Mouse (Mus musculus): Measurements from ENCODE around the gene Slc22a18. TPM values are rescaled to one million over a fixed set of nuclear protein-coding genes. Genes with fewer than 3 reads are reported as not detected.

Gene Slc22a18
- polyA plus RNA-seq, 1 experiment from 2014 or later = 0.78 TPM

- Histone ChIP-seq H3K9me3 (ENCODE audit: control insufficient read depth, low read length) (no peaks in the 10 kb centered on the region), H3K4me2 (ENCODE audit: low read length) (no peak overlapping the region), H3K4me1 (ENCODE audit: control insufficient read depth, insufficient read depth, low read length) (0 out of 2 replicates have a peak, but pooled peaks cover 3% of the 10 kb centered on the region), H3K4me3 (replicated peaks; ENCODE audit: low read depth, low read length) (no peak overlapping the region), H3K36me3 (ENCODE audit: control insufficient read depth, insufficient read depth, low read length) (no peaks in the 10 kb centered on the region), H3K27ac (replicated peaks; ENCODE audit: low read depth, low read length) (no peak overlapping the region), H3K9ac (replicated peaks; ENCODE audit: low read length) (no peak overlapping the region), H3K27me3 (ENCODE audit: control insufficient read depth, insufficient read depth, low read length) (peaks cover 39% of the 10 kb centered on the region)
- ATAC-seq (ENCODE audit: low FRiP score, low TSS enrichment) (no peak), DNase-seq (no peak)
- 72% methylated on average over 7 of the region's 7 CpGs for WGBS
These were observed 32.7 kb downstream of the Slc22a18 start for GRCm38 (mm10) chr7:143506271-143506670.

GRCm38 (mm10) chr7:143506675-143507074 is 33.1 kb downstream of the Slc22a18 start:
- Histone ChIP-seq H3K4me2 (ENCODE audit: low read length) (no peak overlapping the region), H3K27me3 (ENCODE audit: control insufficient read depth, insufficient read depth, low read length) (peaks cover 35% of the 10 kb centered on the region), H3K9ac (replicated peaks; ENCODE audit: low read length) (no peak overlapping the region), H3K36me3 (ENCODE audit: control insufficient read depth, insufficient read depth, low read length) (no peaks in the 10 kb centered on the region), H3K4me3 (replicated peaks; ENCODE audit: low read depth, low read length) (no peak overlapping the region), H3K4me1 (ENCODE audit: control insufficient read depth, insufficient read depth, low read length) (0 out of 2 replicates have a peak, but pooled peaks cover 1% of the 10 kb centered on the region), H3K27ac (replicated peaks; ENCODE audit: low read depth, low read length) (no peak overlapping the region), H3K9me3 (ENCODE audit: control insufficient read depth, low read length) (no peaks in the 10 kb centered on the region)
- WGBS = 31% methylated on average over 7 of the region's 7 CpGs
- DNase-seq = peak; percentile 69
- no peak for ATAC-seq (ENCODE audit: low FRiP score, low TSS enrichment)

GRCm38 (mm10) chr7:143509566-143509965 is 36.0 kb downstream of the Slc22a18 start:
- H3K4me1 ChIP-seq (ENCODE audit: control insufficient read depth, insufficient read depth, low read length) = no peaks in the 10 kb centered on the region
- no peak overlapping the region for H3K4me3 ChIP-seq (replicated peaks; ENCODE audit: low read depth, low read length)
- H3K4me2 ChIP-seq (ENCODE audit: low read length) = no peak overlapping the region
- 77% methylated on average over 1 of the region's 1 CpGs for WGBS
- no peaks in the 10 kb centered on the region for H3K9me3 ChIP-seq (ENCODE audit: control insufficient read depth, low read length)
- ATAC-seq (ENCODE audit: low FRiP score, low TSS enrichment) (no peak), DNase-seq (no peak)
- peaks cover 27% of the 10 kb centered on the region for H3K36me3 ChIP-seq (ENCODE audit: control insufficient read depth, insufficient read depth, low read length)
- peaks cover 8% of the 10 kb centered on the region; the same call in 1 of the 2 replicates for H3K27me3 ChIP-seq (ENCODE audit: control insufficient read depth, insufficient read depth, low read length)
- H3K27ac ChIP-seq (replicated peaks; ENCODE audit: low read depth, low read length) = no peak overlapping the region
- H3K9ac ChIP-seq (replicated peaks; ENCODE audit: low read length) = no peak overlapping the region

- DNase-seq (no peak), ATAC-seq (ENCODE audit: low FRiP score, low TSS enrichment) (no peak)
- WGBS = 88% methylated on average over 3 of the region's 3 CpGs
- H3K4me3 ChIP-seq (replicated peaks; ENCODE audit: low read depth, low read length) = no peak overlapping the region
- H3K9ac ChIP-seq (replicated peaks; ENCODE audit: low read length) = no peak overlapping the region
- peaks cover 39% of the 10 kb centered on the region for H3K36me3 ChIP-seq (ENCODE audit: control insufficient read depth, insufficient read depth, low read length)
- H3K27me3 ChIP-seq (ENCODE audit: control insufficient read depth, insufficient read depth, low read length) = no peaks in the 10 kb centered on the region
- H3K4me1 ChIP-seq (ENCODE audit: control insufficient read depth, insufficient read depth, low read length) = no peaks in the 10 kb centered on the region
- no peak overlapping the region for H3K27ac ChIP-seq (replicated peaks; ENCODE audit: low read depth, low read length)
- no peak overlapping the region for H3K4me2 ChIP-seq (ENCODE audit: low read length)
- H3K9me3 ChIP-seq (ENCODE audit: control insufficient read depth, low read length) = no peaks in the 10 kb centered on the region
These were observed 37.2 kb downstream of the Slc22a18 start for GRCm38 (mm10) chr7:143510593-143511334.

GRCm38 (mm10) chr7:143511335-143511712 is 37.8 kb downstream of the Slc22a18 start:
- Histone ChIP-seq H3K9me3 (ENCODE audit: control insufficient read depth, low read length) (no peaks in the 10 kb centered on the region), H3K4me2 (ENCODE audit: low read length) (no peak overlapping the region), H3K4me3 (replicated peaks; ENCODE audit: low read depth, low read length) (no peak overlapping the region), H3K9ac (replicated peaks; ENCODE audit: low read length) (no peak overlapping the region), H3K4me1 (ENCODE audit: control insufficient read depth, insufficient read depth, low read length) (no peaks in the 10 kb centered on the region), H3K27me3 (ENCODE audit: control insufficient read depth, insufficient read depth, low read length) (no peaks in the 10 kb centered on the region), H3K27ac (replicated peaks; ENCODE audit: low read depth, low read length) (no peak overlapping the region), H3K36me3 (ENCODE audit: control insufficient read depth, insufficient read depth, low read length) (peaks cover 45% of the 10 kb centered on the region)
- no peak for DNase-seq
- no peak for ATAC-seq (ENCODE audit: low FRiP score, low TSS enrichment)

- no peak for DNase-seq
- H3K4me2 ChIP-seq (ENCODE audit: low read length) = no peak overlapping the region
- no peak overlapping the region for H3K9ac ChIP-seq (replicated peaks; ENCODE audit: low read length)
- no peaks in the 10 kb centered on the region for H3K9me3 ChIP-seq (ENCODE audit: control insufficient read depth, low read length)
- no peak for ATAC-seq (ENCODE audit: low FRiP score, low TSS enrichment)
- no peaks in the 10 kb centered on the region for H3K4me1 ChIP-seq (ENCODE audit: control insufficient read depth, insufficient read depth, low read length)
- peaks cover 71% of the 10 kb centered on the region for H3K36me3 ChIP-seq (ENCODE audit: control insufficient read depth, insufficient read depth, low read length)
- H3K27ac ChIP-seq (replicated peaks; ENCODE audit: low read depth, low read length) = no peak overlapping the region
- no peaks in the 10 kb centered on the region for H3K27me3 ChIP-seq (ENCODE audit: control insufficient read depth, insufficient read depth, low read length)
- WGBS = 93% methylated on average over 10 of the region's 10 CpGs
- no peak overlapping the region for H3K4me3 ChIP-seq (replicated peaks; ENCODE audit: low read depth, low read length)
These were observed 40.4 kb downstream of the Slc22a18 start for GRCm38 (mm10) chr7:143513763-143514415.

- no peak for ATAC-seq (ENCODE audit: low FRiP score, low TSS enrichment)
- H3K4me3 ChIP-seq (replicated peaks; ENCODE audit: low read depth, low read length) = no peak overlapping the region
- peaks cover 76% of the 10 kb centered on the region for H3K36me3 ChIP-seq (ENCODE audit: control insufficient read depth, insufficient read depth, low read length)
- no peak overlapping the region for H3K9ac ChIP-seq (replicated peaks; ENCODE audit: low read length)
- no peaks in the 10 kb centered on the region for H3K27me3 ChIP-seq (ENCODE audit: control insufficient read depth, insufficient read depth, low read length)
- H3K9me3 ChIP-seq (ENCODE audit: control insufficient read depth, low read length) = no peaks in the 10 kb centered on the region
- no peak overlapping the region for H3K27ac ChIP-seq (replicated peaks; ENCODE audit: low read depth, low read length)
- DNase-seq = no peak
- no peaks in the 10 kb centered on the region for H3K4me1 ChIP-seq (ENCODE audit: control insufficient read depth, insufficient read depth, low read length)
- H3K4me2 ChIP-seq (ENCODE audit: low read length) = no peak overlapping the region
- 93% methylated on average over 4 of the region's 4 CpGs for WGBS
These were observed 40.9 kb downstream of the Slc22a18 start for GRCm38 (mm10) chr7:143514416-143514768.

GRCm38 (mm10) chr7:143519333-143519732 is 45.8 kb downstream of the Slc22a18 start:
- H3K9me3 ChIP-seq (ENCODE audit: control insufficient read depth, low read length) = no peaks in the 10 kb centered on the region
- H3K27ac ChIP-seq (replicated peaks; ENCODE audit: low read depth, low read length) = no peak overlapping the region
- ATAC-seq (ENCODE audit: low FRiP score, low TSS enrichment) = no peak
- no peaks in the 10 kb centered on the region for H3K27me3 ChIP-seq (ENCODE audit: control insufficient read depth, insufficient read depth, low read length)
- no peak overlapping the region for H3K9ac ChIP-seq (replicated peaks; ENCODE audit: low read length)
- DNase-seq = no peak
- 90% methylated on average over 4 of the region's 4 CpGs for WGBS
- H3K36me3 ChIP-seq (ENCODE audit: control insufficient read depth, insufficient read depth, low read length) = peaks cover 99% of the 10 kb centered on the region
- no peaks in the 10 kb centered on the region for H3K4me1 ChIP-seq (ENCODE audit: control insufficient read depth, insufficient read depth, low read length)
- no peak overlapping the region for H3K4me2 ChIP-seq (ENCODE audit: low read length)
- no peak overlapping the region for H3K4me3 ChIP-seq (replicated peaks; ENCODE audit: low read depth, low read length)

- H3K27me3 ChIP-seq (ENCODE audit: control insufficient read depth, insufficient read depth, low read length) = no peaks in the 10 kb centered on the region
- no peak for ATAC-seq (ENCODE audit: low FRiP score, low TSS enrichment)
- peaks cover 96% of the 10 kb centered on the region for H3K36me3 ChIP-seq (ENCODE audit: control insufficient read depth, insufficient read depth, low read length)
- no peak for DNase-seq
- no peak overlapping the region for H3K9ac ChIP-seq (replicated peaks; ENCODE audit: low read length)
- H3K4me1 ChIP-seq (ENCODE audit: control insufficient read depth, insufficient read depth, low read length) = no peaks in the 10 kb centered on the region
- H3K4me2 ChIP-seq (ENCODE audit: low read length) = no peak overlapping the region
- H3K27ac ChIP-seq (replicated peaks; ENCODE audit: low read depth, low read length) = no peak overlapping the region
- H3K9me3 ChIP-seq (ENCODE audit: control insufficient read depth, low read length) = no peaks in the 10 kb centered on the region
- WGBS = 84% methylated on average over 1 of the region's 1 CpGs
- no peak overlapping the region for H3K4me3 ChIP-seq (replicated peaks; ENCODE audit: low read depth, low read length)
These were observed 58.9 kb downstream of the Slc22a18 start for GRCm38 (mm10) chr7:143532410-143532809.
